Mouse (Mus musculus): ENCODE results near the gene Emx2.

GRCm38 (mm10) chr19:59457011-59457945 is 894 bp upstream of the Emx2 start:
- TF ChIP-seq POLR2A (IDR thresholded peaks at IDR 0.05; ENCODE audit: insufficient read depth, low read depth, low read length), result no peak
- TF ChIP-seq CTCF (IDR thresholded peaks at IDR 0.05; ENCODE audit: insufficient read depth, low read depth, low read length), result no peak
